Mouse (Mus musculus) E14TG2a.4 (cell line): ENCODE results near the gene Vps11.
"Not testable (repeated sequence)": the region's sequence is repeated elsewhere in the genome, so short reads cannot be mapped to it uniquely, and the experiment has no call there.

ENCODE experiments used
- H3K27me3 ChIP-seq: 2 replicates; pipeline ENCODE4 v1.6.1; 2014; ENCODE audit warnings: low read length, control low read depth; ENCODE audit not compliant: insufficient read depth
- H3K36me3 ChIP-seq: 2 replicates; pipeline ENCODE4 v1.6.1; 2014; ENCODE audit warnings: low read length, control low read depth; ENCODE audit not compliant: insufficient read depth
- H3K4me1 ChIP-seq: replicated peaks from 2 replicates; pipeline ENCODE4 v1.6.1; 2014; ENCODE audit warnings: low read depth, low read length, control low read depth
- H3K4me3 ChIP-seq: replicated peaks from 2 replicates; pipeline ENCODE4 v1.5.1; 2014; ENCODE audit warnings: mild to moderate bottlenecking, low read length
- H3K9me3 ChIP-seq: 2 replicates; pipeline ENCODE4 v1.6.1; 2014; ENCODE audit warnings: low read length, control low read depth
- CTCF ChIP-seq: conservative IDR thresholded peaks from 2 replicates; pipeline ENCODE4 v1.5.1; 2014; ENCODE audit warnings: low read length
- NANOG ChIP-seq: IDR thresholded peaks from 2 replicates; pipeline ENCODE4 v1.6.1; 2014; ENCODE audit warnings: borderline replicate concordance, low read length, mixed read lengths
- POU5F1 ChIP-seq: IDR thresholded peaks from 2 replicates; pipeline ENCODE4 v1.6.1; 2014; ENCODE audit warnings: low read length, borderline replicate concordance

Gene Vps11

GRCm38 (mm10) chr9:44379054-44379834, 17.8 kb upstream of the Vps11 start, which contains the start of gene Hyou1:
Gene Hyou1 (plus strand): TSS chr9:44379490.
- Histone ChIP-seq H3K4me3 (peak within 1 kb of the TSS; percentile 98), H3K27me3 (no peaks in the 10 kb centered on the region), H3K9me3 (no peaks in the 10 kb centered on the region), H3K36me3 (peaks cover 66% of the 10 kb centered on the region), H3K4me1 (peaks cover 61% of the 10 kb centered on the region)
- TF ChIP-seq NANOG (no peak), CTCF (no peak), POU5F1 (no peak)

DNA sequence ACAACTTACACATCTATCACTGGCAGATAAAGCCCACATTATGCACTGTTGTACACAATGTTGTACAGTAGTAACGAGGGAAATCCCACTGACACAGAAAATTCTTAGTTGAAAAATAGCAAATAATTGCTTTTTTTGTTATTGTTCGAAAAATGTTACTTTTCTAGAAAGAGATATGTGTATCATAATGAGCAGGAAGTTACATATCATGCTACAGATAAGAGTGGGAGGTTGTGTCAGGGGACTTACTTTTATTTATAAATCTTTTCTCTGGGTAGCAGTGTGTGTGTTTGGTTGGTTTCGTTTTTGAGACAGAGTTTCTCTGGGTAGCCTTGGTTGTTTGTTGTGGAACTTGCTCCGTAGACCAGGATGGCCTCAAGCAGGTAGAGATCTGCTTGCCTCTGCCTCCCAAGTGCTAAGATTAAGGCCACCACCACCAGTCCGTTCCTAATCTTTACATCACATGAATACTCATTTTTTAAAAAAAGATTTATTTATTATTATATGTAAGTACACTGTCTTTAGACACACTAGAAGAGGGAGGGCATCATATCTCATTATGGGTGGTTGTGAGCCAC, 16.8 kb upstream of the Vps11 start:
- peaks cover 52% of the 10 kb centered on the region for H3K4me1 ChIP-seq
- H3K36me3 ChIP-seq: peaks cover 56% of the 10 kb centered on the region
- H3K9me3 ChIP-seq: no peaks in the 10 kb centered on the region
- peak overlapping the region; percentile 98 for H3K4me3 ChIP-seq
- H3K27me3 ChIP-seq: no peaks in the 10 kb centered on the region
- TF ChIP-seq CTCF (no peak), POU5F1 (no peak), NANOG (no peak)

DNA sequence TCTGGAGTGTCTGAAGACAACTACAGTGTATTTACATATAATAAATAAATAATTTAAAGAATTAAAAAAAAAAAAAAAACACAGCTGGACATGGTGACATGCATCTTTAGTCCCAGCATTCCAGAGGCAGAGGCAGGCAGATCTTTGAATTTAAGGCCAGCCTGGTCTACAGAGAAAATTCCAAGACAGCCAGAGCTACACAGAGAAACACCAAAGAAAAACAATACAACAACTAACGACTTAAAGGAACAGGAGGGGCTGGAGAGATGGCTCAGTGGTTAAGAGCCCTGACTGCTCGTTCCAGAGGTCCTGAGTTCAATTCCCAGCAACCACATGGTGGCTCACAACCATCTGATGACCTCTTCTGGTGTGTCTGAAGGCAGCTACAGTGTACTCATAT, 15.9 kb upstream of the Vps11 start:
- Histone ChIP-seq H3K4me3 (peak overlapping the region; percentile 98; the same call in 1 of the 2 replicates), H3K4me1 (peaks cover 44% of the 10 kb centered on the region), H3K36me3 (peaks cover 47% of the 10 kb centered on the region)
- not testable (repeated sequence) for H3K27me3 ChIP-seq, H3K9me3 ChIP-seq

DNA sequence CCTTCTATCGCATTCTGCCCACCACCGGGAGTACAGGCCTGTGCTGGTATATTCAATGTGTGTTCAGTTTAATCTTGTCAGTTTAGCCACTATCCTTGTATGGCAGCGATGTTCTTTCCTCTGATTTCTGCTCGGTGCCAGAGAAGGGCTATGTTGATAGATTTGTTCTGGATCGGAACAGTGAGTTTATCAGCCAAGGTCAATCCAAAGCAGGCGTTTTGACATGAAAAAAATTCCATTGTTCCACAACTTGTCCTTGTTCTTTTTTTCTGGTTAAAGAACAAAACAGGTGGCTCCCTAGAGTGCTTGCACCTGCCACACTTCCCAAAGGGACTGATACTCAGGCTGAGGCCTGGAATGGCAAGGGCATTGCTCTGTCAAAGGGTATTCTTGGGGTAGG, 14.7 kb upstream of the Vps11 start:
- TF ChIP-seq POU5F1 (no peak), NANOG (no peak), CTCF (no peak)
- Histone ChIP-seq H3K4me1 (peaks cover 34% of the 10 kb centered on the region), H3K9me3 (no peaks in the 10 kb centered on the region), H3K4me3 (no peak overlapping the region), H3K27me3 (no peaks in the 10 kb centered on the region), H3K36me3 (peaks cover 35% of the 10 kb centered on the region)

DNA sequence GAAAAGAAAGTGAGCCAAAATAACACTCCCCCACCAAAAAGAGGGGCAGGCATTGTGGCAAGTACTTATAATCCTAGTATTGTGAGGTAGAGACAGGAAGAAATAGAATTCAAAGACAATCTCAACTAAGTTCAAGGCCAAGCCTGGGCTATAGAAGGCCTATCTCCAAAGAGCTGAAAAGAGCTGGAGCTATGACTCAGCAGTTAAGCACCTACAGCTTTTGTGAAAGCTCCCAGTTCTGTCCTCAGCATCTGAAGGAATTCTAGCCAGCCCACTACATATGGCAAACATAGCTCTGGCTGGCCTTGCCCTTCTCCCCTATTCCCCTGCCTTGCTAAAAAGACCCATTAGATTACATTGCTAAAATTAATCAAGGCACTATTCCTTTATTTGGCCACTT, 11.9 kb upstream of the Vps11 start:
- no peak for TF ChIP-seq CTCF
- TF ChIP-seq NANOG: no peak
- no peak for TF ChIP-seq POU5F1
- no peaks in the 10 kb centered on the region for H3K27me3 ChIP-seq
- H3K9me3 ChIP-seq: no peaks in the 10 kb centered on the region
- peaks cover 20% of the 10 kb centered on the region for H3K4me1 ChIP-seq
- H3K4me3 ChIP-seq: no peak overlapping the region
- peaks cover 25% of the 10 kb centered on the region for H3K36me3 ChIP-seq

GRCm38 (mm10) chr9:44364480-44364879, 3.0 kb upstream of the Vps11 start:
- no peaks in the 10 kb centered on the region for H3K9me3 ChIP-seq
- no peak overlapping the region for H3K4me3 ChIP-seq
- H3K4me1 ChIP-seq: peaks cover 19% of the 10 kb centered on the region

GRCm38 (mm10) chr9:44361931-44362330, 461 bp upstream of the Vps11 start:
- peak overlapping the region; percentile 97 for H3K4me3 ChIP-seq

More at GRCm38 (mm10) chr9:44364480-44364879, 3.0 kb upstream of the Vps11 start:
- Histone ChIP-seq H3K36me3 (peaks cover 6% of the 10 kb centered on the region), H3K27me3 (no peaks in the 10 kb centered on the region)
- TF ChIP-seq CTCF (peak; percentile 81), POU5F1 (no peak)

GRCm38 (mm10) chr9:44357207-44357606, 4.3 kb downstream of the Vps11 start:
- Histone ChIP-seq H3K4me1 (peaks cover 31% of the 10 kb centered on the region), H3K36me3 (peaks cover 79% of the 10 kb centered on the region), H3K27me3 (no peaks in the 10 kb centered on the region), H3K4me3 (no peak overlapping the region), H3K9me3 (no peaks in the 10 kb centered on the region)
- TF ChIP-seq POU5F1 (no peak), NANOG (no peak), CTCF (peak; percentile 28; the same call in 1 of the 2 replicates)

More at GRCm38 (mm10) chr9:44361931-44362330, 461 bp upstream of the Vps11 start:
- H3K36me3 ChIP-seq: peaks cover 32% of the 10 kb centered on the region
- H3K27me3 ChIP-seq, H3K9me3 ChIP-seq: not testable (repeated sequence)
- H3K4me1 ChIP-seq: peaks cover 19% of the 10 kb centered on the region

DNA sequence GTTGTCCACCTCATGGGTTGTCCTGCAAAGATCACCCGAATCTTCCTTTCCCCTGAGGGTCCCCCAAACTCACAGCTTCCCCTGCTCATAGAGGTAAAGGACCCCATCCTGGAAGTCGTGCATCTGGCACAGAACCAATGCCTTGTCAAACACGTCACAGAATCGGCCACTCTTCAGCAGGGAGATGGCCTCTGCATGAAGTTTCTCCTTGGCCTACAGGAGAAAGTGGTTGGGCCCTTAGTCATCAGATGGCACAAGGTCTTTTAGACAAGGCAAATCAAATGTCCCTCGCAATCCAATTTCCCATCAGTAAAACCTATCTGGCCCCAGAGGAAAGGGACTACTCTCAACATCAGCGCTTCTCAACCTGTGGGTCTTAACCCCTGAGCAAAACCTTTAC, 8.3 kb downstream of the Vps11 start:
- TF ChIP-seq NANOG (no peak), POU5F1 (no peak), CTCF (no peak)
- peaks cover 36% of the 10 kb centered on the region for H3K4me1 ChIP-seq
- H3K9me3 ChIP-seq: no peaks in the 10 kb centered on the region
- peak overlapping the region; percentile 24; the same call in 1 of the 2 replicates for H3K4me3 ChIP-seq
- H3K27me3 ChIP-seq: no peaks in the 10 kb centered on the region
- peaks cover 94% of the 10 kb centered on the region for H3K36me3 ChIP-seq
